Mouse (Mus musculus) heart, postnatal 10 days (tissue): ENCODE data around the gene Cwf19l2. TPM values are rescaled to one million over a fixed set of nuclear protein-coding genes. Genes with fewer than 3 reads are reported as not detected.
"Not testable (repeated sequence)": the region's sequence is repeated elsewhere in the genome, so short reads cannot be mapped to it uniquely, and the experiment has no call there.

Experiments used
- DNase-seq, 2 experiments: peaks; one replicate each; pipeline ENCODE4 v3.0.0; 2021
- intact Hi-C: fragments of 180-260 bp; cut with DNase I; formaldehyde crosslinking; loops from one replicate; pipeline ENCODE4 v1.15.1; 2025
- total RNA-seq, 2 experiments: library from RNA; stranded (reverse); gene quantifications; 2 replicates each; pipeline ENCODE4 v1.2.3; 2021

Cwf19l2 gene
- 10 to 100 TPM; 15.1 to 15.4 TPM for total RNA-seq

- DNase-seq, result peak; percentile 90 to 91
- intact Hi-C loops, result loop anchor here (5.0 kb wide), 2 partner anchors 66 to 899 kb away; partner anchors contain the start of gene Alkbh8
These were observed at the start of gene Cwf19l2 for GRCm38 (mm10) chr9:3403251-3404208. TSS of gene Cwf19l2 (plus strand) at chr9:3403592.

- intact Hi-C loops, DNase-seq: not testable (repeated sequence)
These were observed 27.1 kb upstream of the Cwf19l2 start for GRCm38 (mm10) chr9:3376323-3376722.

- intact Hi-C loops, result loop anchor here (5.0 kb wide), 2 partner anchors 67 to 898 kb away; partner anchors contain the start of gene Alkbh8
These were observed 980 bp downstream of the Cwf19l2 start for GRCm38 (mm10) chr9:3404372-3404771.

GRCm38 (mm10) chr9:3439555-3440300 lies 36.3 kb downstream of the Cwf19l2 start:
- intact Hi-C loops, DNase-seq: not testable (repeated sequence)

More at GRCm38 (mm10) chr9:3404372-3404771, 980 bp downstream of the Cwf19l2 start:
- DNase-seq, result peak; percentile 18 to 33

- DNase-seq, result no peak
- intact Hi-C loops, result no loop called here
These were observed 68.5 kb downstream of the Cwf19l2 start for GRCm38 (mm10) chr9:3471897-3472296.

- intact Hi-C loops, result no loop called here
- peak in 1 of 2 experiments; percentile 8 for DNase-seq
These were observed 115.3 kb downstream of the Cwf19l2 start for GRCm38 (mm10) chr9:3518645-3519044.

GRCm38 (mm10) chr9:3519178-3519577 lies 115.8 kb downstream of the Cwf19l2 start:
- intact Hi-C loops, result no loop called here
- DNase-seq, result no peak

GRCm38 (mm10) chr9:3521031-3521430 lies 117.6 kb downstream of the Cwf19l2 start:
- intact Hi-C loops, result no loop called here
- DNase-seq, result no peak

Other genes starting within 250 kb of the Cwf19l2 start
- 10 to 100 TPM; 15.2 to 16.4 TPM for gene Alkbh8, start 68.5 kb upstream of the Cwf19l2 start, total RNA-seq
- 10 to 100 TPM in 1 of 2 experiments, 1 to 10 TPM in 1; 9.6 to 11.9 TPM for gene Gucy1a2, start 129.2 kb downstream of the Cwf19l2 start, total RNA-seq